Mouse (Mus musculus) E14TG2a.4 (cell line): ENCODE results near the gene Dnah7a.
"Not testable (repeated sequence)": the region's sequence is repeated elsewhere in the genome, so short reads cannot be mapped to it uniquely, and the experiment has no call there.

Experiments used
- CTCF ChIP-seq: conservative IDR thresholded peaks from 2 replicates; pipeline ENCODE4 v1.5.1; 2014; ENCODE audit warnings: low read length
- NANOG ChIP-seq: IDR thresholded peaks from 2 replicates; pipeline ENCODE4 v1.6.1; 2014; ENCODE audit warnings: borderline replicate concordance, low read length, mixed read lengths
- POU5F1 ChIP-seq: IDR thresholded peaks from 2 replicates; pipeline ENCODE4 v1.6.1; 2014; ENCODE audit warnings: low read length, borderline replicate concordance

DNA sequence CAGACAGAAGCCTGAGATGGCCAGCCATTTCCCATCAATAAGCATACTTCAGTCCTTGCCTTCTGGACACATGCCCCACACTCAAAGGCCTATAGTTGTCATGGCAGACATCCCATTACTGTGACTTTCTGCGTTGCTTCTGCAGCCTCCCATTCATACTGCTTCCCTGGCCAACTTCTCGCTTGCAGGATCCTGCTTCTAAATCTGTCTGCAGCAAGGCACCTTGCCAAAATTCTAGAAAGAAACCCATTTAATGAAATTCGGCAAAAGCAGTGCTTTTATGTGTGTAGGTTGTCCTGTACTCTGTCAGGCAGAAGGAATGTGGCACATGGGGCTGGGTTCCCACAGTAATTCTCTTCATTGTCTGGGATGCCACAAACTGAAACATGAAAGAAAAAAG is 6.8 kb upstream of the Dnah7a start:
- not testable (repeated sequence) for TF ChIP-seq CTCF, POU5F1, NANOG
